ENCODE assay signal across 31 mouse cellular contexts in genomic region chr7:34221594-34222250, GRCm38 (mm10). TPM values are rescaled to one million over a fixed set of nuclear protein-coding genes. Genes with fewer than 3 reads are reported as not detected.
"Had no signal": no experiment of that assay in that cellular context is flagged by ENCODE, and none has a peak within 500 bp of the region (broad histone marks: within the 10 kb centered on the region; RNA-seq: fewer than 3 reads in every experiment).

No protein-coding gene starts in this region.

- H3K27me3 ChIP-seq: lung, embryonic 15.5 days; midbrain, embryonic 15.5 days; neural tube, embryonic 13.5 days; stomach, embryonic 15.5 days had no signal

- ATAC-seq: midbrain, embryonic 15.5 days had no signal

- DNase-seq: kidney, adult 2 months; kidney, postnatal 25 days; layer of hippocampus, adult 9-11 months; lung, postnatal 14 days; retina, postnatal 1 day; right cerebral cortex, postnatal 25 days; spleen, adult 18-20 months; thymus, postnatal 36 days had no signal

- H3K4me1 ChIP-seq: lung, embryonic 15.5 days; midbrain, embryonic 15.5 days had no signal

- H3K4me2 ChIP-seq: liver, embryonic 11.5 days; lung, embryonic 15.5 days; midbrain, embryonic 11.5 days; midbrain, embryonic 15.5 days; neural tube, embryonic 13.5 days; stomach, embryonic 15.5 days had no signal

- H3K9ac ChIP-seq: liver, embryonic 14.5 days; lung, embryonic 15.5 days; midbrain, embryonic 15.5 days; neural tube, embryonic 13.5 days; stomach, embryonic 15.5 days had no signal

- H3K9me3 ChIP-seq: lung, embryonic 15.5 days; midbrain, embryonic 15.5 days; neural tube, embryonic 13.5 days; stomach, embryonic 15.5 days had no signal

- H3K4me3 ChIP-seq: layer of hippocampus, adult 2 months; lung, embryonic 15.5 days; midbrain, embryonic 15.5 days; myocyte; neural tube, embryonic 13.5 days; stomach, embryonic 15.5 days had no signal

- H3K27ac ChIP-seq: kidney, postnatal 0 days; layer of hippocampus, adult 2 months; liver, embryonic 14.5 days; lung, embryonic 15.5 days; macrophage; midbrain, embryonic 15.5 days; neural tube, embryonic 13.5 days; stomach, embryonic 15.5 days had no signal

RNA-seq across cellular contexts. Expression of gene Gm6096, which starts 29.1 kb away (rescaled TPM):
- total RNA-seq: layer of hippocampus, adult 2 months; layer of hippocampus, postnatal 25 days; left cerebral cortex, adult 18-20 months; left cerebral cortex, postnatal 10 days; left cerebral cortex, postnatal 36 days; megakaryocyte-erythroid progenitor cell, adult 5-6 weeks; monocyte, adult 5-6 weeks; neutrophil, adult 5-6 weeks had no signal
- polyA plus RNA-seq: kidney, adult 2 months; kidney, embryonic 14.5 days; large intestine, adult 2 months; limb, embryonic 11.5 days; liver, embryonic 11.5 days; macrophage; midbrain, embryonic 11.5 days; midbrain, embryonic 15.5 days; neural tube, embryonic 13.5 days; stomach, embryonic 15.5 days; thymus, postnatal 0 days; urinary bladder, adult 2 months had no signal
